Mouse (Mus musculus) splenic B cell, adult 2 months (primary cell): Measurements from ENCODE around the gene Hoxa2.

Source experiments
- DNase-seq: peaks from one replicate; pipeline ENCODE4 v3.0.0-alpha.2; 2011; ENCODE audit warnings: low read depth, low spot score
- H3K27me3 ChIP-seq: 2 replicates; pipeline ENCODE4 v1.6.1; 2012; ENCODE audit warnings: mild to moderate bottlenecking, low read length, moderate library complexity, mixed read lengths; ENCODE audit not compliant: control insufficient read depth, poor library complexity, insufficient read depth, severe bottlenecking
- H3K36me3 ChIP-seq: 2 replicates; pipeline ENCODE4 v1.6.1; 2012; ENCODE audit warnings: mild to moderate bottlenecking, low read length, moderate library complexity, mixed read lengths; ENCODE audit not compliant: control insufficient read depth, poor library complexity, insufficient read depth, severe bottlenecking

The Hoxa2 gene

DNA sequence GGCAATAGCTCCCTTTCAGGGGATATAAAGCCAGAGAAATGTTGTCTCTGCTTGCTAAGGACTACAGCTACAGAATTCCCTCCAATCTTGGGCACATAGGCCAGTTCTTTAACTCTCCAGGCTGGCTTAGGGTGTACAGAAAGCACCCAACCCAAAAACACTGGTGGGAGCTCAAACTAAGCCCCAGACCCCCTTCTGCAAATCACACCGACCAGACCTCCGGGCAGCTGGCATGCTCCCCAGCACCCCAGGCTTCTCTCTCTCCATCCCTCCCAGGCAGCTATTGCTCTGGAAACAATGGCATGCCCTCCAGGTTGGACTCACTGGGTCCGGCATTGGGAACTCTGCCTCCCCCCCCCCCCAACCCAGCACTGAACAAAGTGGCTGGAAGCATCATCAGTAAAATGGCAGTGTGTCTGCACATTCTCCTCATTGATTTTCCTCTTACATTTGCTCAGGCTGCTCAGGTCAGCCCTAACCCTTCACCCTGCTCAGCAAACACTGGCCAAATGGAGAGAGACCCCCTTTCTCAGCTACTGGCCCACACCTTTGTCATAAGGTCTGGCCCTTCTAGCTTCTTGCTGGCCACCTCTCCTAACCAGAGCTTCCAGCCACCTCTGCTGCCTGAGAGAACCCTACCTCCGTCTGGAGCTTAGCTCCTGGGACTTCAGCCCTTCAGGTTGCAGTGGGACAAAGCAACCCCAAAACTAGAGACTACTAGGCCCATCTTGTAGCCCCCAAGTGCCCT lies 14.5 kb upstream of the Hoxa2 start:
- DNase-seq: no peak
- no peaks in the 10 kb centered on the region for H3K36me3 ChIP-seq
- peaks cover 2% of the 10 kb centered on the region; the same call in 1 of the 2 replicates for H3K27me3 ChIP-seq

- peaks cover 2% of the 10 kb centered on the region; the same call in 1 of the 2 replicates for H3K27me3 ChIP-seq
- H3K36me3 ChIP-seq: no peaks in the 10 kb centered on the region
- no peak for DNase-seq
Measured at GRCm38 (mm10) chr6:52177806-52178205, 13.2 kb upstream of the Hoxa2 start.

DNA sequence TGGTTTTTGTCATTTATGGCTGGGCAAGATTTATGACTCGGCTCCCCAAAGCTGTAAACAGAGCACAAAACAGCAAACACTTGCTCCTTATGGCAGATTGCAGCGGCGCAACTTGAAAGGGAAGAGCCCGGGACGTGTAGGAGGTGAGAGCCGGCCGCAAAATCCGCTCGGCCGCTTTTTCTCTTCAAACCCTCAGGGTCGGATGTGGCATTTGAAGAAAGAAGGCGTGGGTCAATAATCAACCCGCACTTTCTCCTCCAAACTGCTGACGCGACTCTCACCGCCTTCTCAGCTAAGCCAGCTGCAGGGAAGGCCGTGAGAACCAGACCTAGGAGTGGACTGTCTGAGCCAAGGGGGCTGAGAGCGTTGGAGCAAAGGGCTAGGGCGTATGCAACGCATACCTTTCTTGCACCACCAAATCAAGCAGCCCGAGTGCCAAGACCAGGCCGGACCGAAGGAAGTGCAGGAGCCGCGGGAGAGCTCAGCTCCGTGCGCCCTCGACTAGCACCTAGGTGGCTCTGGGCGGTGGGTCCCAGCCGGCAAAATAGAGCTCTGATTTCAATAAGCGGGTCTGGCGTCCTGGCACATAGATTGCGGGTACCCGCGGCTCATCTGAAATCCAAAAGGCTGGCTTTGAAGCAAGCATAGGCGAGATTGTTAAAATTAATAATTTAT lies 12.6 kb upstream of the Hoxa2 start, which contains the start of gene 5730596B20Rik:
Gene 5730596B20Rik, plus strand, starts transcription at position 438 of the 675 bp plus-strand sequence.
- no peak for DNase-seq
- H3K27me3 ChIP-seq: peaks cover 2% of the 10 kb centered on the region; the same call in 1 of the 2 replicates
- no peaks in the 10 kb centered on the region for H3K36me3 ChIP-seq

DNA sequence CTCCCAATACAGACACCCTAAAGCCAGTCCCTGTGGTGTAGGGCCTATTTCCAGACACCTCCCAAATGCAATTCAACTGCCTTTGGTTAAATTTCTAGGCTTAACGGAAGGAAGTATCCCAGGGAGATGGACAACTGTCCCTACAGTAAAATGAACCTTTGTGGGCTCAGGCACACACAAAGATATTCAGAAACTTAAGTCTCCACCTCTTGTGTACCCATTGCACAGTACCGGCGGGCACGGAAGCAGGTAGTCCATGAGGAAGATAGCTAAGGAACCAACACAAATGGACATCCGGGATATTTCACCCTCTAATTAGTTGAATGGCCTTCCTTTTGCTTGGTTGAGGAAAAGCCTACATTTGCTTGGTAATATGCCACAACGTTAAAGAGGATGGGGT lies 11.8 kb upstream of the Hoxa2 start:
- Histone ChIP-seq H3K27me3 (peaks cover 2% of the 10 kb centered on the region; the same call in 1 of the 2 replicates), H3K36me3 (no peaks in the 10 kb centered on the region)
- DNase-seq: no peak

DNA sequence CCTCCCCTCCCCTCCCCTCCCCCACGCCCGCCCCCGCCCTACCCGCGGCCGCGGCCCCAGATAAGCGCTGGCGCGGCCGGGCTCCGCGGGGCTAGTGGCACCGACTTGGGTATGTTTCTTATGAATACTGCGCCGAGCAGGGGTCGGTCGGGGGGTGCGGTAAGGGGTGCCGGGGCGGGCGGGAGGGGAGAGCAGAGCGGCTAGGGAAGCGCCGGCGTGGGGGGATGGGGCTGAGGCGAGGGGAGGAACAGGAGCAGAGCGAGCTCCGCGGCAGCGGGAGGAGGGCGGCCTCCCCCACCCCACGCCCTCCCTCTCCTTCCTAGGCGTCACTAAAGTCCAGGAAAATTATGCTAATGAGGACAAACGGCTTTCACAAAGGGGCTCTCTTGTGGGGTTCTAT lies 11.2 kb upstream of the Hoxa2 start:
- DNase-seq: no peak
- Histone ChIP-seq H3K36me3 (no peaks in the 10 kb centered on the region), H3K27me3 (peaks cover 2% of the 10 kb centered on the region; the same call in 1 of the 2 replicates)

DNA sequence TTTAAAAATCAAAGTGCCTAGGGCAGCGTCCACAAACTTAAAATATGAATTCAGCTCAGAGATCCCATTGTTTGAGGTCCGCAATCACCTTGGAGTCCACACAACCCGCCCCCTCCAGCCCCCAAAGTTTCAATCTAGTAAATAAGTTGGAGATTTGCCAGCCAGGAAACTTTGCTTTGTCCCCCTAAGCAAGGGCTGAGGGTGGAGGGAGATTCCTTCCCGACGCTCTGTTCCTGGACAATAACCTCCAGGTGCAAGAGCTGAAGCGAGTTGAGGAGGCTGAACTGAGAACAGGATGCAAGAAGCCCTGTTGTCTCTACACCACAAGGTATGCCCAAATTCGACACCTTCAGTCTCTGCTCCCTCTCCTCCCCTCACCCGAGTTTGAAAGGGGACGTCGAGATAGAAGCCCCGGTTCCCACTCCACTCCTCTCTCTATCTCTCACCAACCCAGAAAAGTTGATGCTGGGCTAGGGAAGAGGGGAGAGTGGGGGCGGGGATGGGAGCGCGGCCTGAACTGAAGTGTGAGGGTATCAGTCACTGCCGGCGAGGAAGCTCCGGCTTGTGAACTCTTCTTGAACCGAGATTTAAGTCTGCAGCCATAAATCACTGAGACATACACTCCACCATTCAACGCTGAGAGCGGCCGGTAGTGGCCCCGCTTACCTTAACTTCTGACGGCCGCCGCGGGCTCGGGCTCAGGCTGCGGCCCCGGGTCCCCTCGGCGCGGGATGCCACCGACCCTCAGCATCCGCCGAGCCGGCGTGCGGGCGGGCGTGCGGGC lies 10.5 kb upstream of the Hoxa2 start:
- Histone ChIP-seq H3K36me3 (no peaks in the 10 kb centered on the region), H3K27me3 (peaks cover 2% of the 10 kb centered on the region; the same call in 1 of the 2 replicates)
- no peak for DNase-seq

- no peak for DNase-seq
Measured at GRCm38 (mm10) chr6:52173648-52174047, 9.0 kb upstream of the Hoxa2 start.

DNA sequence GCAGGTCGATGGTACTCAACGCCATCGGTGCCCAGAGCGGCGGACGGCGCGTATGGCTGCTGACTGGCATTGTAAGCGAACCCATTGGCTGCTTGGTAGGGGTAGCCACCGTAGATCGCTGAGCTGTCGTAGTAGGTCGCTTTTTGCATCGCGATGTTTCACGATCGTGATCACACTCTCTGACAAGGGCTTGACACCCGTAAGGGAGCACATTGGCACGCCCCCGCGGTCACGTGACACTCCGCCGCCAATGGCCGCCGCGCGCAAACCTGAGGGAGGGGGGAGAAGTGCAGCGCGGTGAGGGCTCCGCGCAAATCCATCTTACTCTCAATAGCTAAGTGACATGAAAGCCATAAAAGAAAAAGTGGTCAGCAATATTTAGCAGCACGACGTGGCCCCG lies 7.9 kb upstream of the Hoxa2 start:
- DNase-seq: no peak
- Histone ChIP-seq H3K27me3 (peaks cover 2% of the 10 kb centered on the region; the same call in 1 of the 2 replicates), H3K36me3 (no peaks in the 10 kb centered on the region)

More at GRCm38 (mm10) chr6:52173648-52174047, 9.0 kb upstream of the Hoxa2 start:
- no peaks in the 10 kb centered on the region for H3K36me3 ChIP-seq
- peaks cover 2% of the 10 kb centered on the region; the same call in 1 of the 2 replicates for H3K27me3 ChIP-seq

GRCm38 (mm10) chr6:52171938-52172337 lies 7.3 kb upstream of the Hoxa2 start:
- Histone ChIP-seq H3K27me3 (peaks cover 2% of the 10 kb centered on the region; the same call in 1 of the 2 replicates), H3K36me3 (no peaks in the 10 kb centered on the region)
- DNase-seq: no peak

DNA sequence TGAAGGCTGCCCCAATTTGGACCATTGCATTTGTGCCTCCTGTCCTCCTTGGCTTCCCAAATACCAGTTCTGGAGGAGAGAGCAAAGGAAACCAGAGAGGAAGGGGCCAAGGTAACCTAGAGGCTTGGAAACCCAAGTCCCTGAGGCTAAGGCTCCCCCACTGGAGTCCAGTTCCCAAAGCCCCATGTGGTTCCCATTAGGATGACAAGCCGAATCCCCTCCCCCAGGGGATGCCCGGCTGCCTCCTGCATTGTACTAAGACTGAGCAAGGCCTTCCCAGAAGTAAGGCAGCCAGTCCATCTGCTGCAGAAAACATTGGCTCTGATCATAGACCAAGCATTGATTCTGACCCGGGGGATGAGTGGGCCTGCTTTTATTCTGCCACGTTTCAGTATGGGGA lies 6.7 kb upstream of the Hoxa2 start:
- no peak for DNase-seq
- Histone ChIP-seq H3K36me3 (no peaks in the 10 kb centered on the region), H3K27me3 (no peaks in the 10 kb centered on the region)

GRCm38 (mm10) chr6:52170898-52171223 lies 6.2 kb upstream of the Hoxa2 start:
- DNase-seq: no peak
- Histone ChIP-seq H3K27me3 (no peaks in the 10 kb centered on the region), H3K36me3 (no peaks in the 10 kb centered on the region)

DNA sequence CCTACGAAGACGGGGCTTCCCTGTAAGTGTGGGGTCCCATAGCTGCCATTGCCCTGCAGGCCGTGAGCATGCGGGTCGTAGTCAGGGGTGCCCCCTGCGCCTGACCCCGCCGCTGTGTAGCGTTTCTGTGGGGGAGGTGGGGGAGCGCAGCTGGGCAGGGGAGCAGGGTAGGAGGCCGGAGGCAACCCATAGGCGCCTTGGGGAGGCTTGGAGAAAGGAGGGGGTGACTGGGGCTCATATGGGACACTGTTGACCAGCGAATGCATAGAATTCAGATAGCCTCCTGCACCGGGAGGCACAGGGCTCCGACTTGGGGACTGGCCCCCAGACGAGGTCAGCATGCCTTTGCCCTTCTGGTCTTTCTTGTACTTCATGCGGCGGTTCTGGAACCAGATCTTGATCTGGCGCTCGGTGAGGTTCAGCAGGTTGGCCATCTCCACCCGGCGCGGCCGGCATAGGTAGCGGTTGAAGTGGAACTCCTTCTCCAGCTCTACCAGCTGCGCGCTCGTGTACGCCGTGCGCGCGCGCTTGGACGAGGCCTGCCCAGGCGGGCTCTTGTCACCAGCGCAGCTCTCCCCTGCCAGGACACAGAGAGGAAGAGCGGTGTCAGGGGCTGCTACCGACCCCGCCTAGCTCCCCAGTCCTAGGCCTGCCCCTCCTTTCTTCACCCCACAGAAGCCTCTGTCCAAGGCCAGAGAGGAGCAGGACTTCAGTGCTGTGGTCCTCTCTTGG lies 5.7 kb upstream of the Hoxa2 start:
- DNase-seq: no peak
- Histone ChIP-seq H3K36me3 (no peaks in the 10 kb centered on the region), H3K27me3 (no peaks in the 10 kb centered on the region)

GRCm38 (mm10) chr6:52169499-52170165 lies 5.0 kb upstream of the Hoxa2 start:
- no peaks in the 10 kb centered on the region for H3K36me3 ChIP-seq
- H3K27me3 ChIP-seq: no peaks in the 10 kb centered on the region
- DNase-seq: no peak
